Mouse (Mus musculus) gastrocnemius, adult 2 months (tissue): ENCODE measurements around the gene Gm10334. TPM values are rescaled to one million over a fixed set of nuclear protein-coding genes. Genes with fewer than 3 reads are reported as not detected.
"Not testable (repeated sequence)": the region's sequence is repeated elsewhere in the genome, so short reads cannot be mapped to it uniquely, and the experiment has no call there.

ENCODE experiments used
- DNase-seq: peaks from one replicate; pipeline ENCODE4 v3.0.0; 2022
- H3K27ac ChIP-seq: fragments of 200-600 bp; 2 replicates; pipeline ENCODE4 v1.8.1; 2022; ENCODE audit warnings: mild to moderate bottlenecking
- H3K4me3 ChIP-seq: fragments of 200-600 bp; 2 replicates; pipeline ENCODE4 v1.8.1; 2022; ENCODE audit warnings: mild to moderate bottlenecking, moderate library complexity
- intact Hi-C: fragments of 180-260 bp; cut with DNase I; formaldehyde crosslinking; loops from one replicate; pipeline ENCODE4 v1.15.1; 2025
- long read RNA-seq, 2 experiments: library from polyadenylated mRNA; stranded (forward); transcript quantifications; one replicate each; pipeline ENCODE4 v2.0.0; 2021
- total RNA-seq, 2 experiments: library from RNA; stranded (reverse); gene quantifications; 2 replicates each; pipeline ENCODE4 v1.2.3; 2021

Gene Gm10334
- total RNA-seq = not detected
- long read RNA-seq, experiment 1 = 0 reads
- long read RNA-seq, experiment 2 = 0 reads

DNA sequence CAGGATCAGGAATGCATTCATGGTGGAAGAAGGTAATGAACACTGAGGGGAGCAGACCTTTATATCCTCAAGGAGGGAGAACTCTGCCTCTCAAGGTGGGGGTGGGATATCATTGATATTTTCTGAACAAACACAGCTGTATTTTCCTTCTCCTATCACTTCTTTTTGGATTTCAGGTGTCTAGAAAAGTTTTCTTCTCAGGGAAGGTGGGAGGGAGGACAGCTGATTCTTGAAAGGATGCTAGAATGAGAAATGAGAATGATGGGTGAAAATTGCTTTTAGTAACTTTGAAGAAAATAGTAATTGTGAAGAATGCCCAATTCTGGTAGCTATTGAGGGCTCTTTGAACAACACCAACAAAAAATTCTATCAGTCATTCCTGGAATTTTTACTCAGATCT is at the start of gene Gm10334:
Gm10334 (minus strand) TSS at position 101 of the 400 bp plus-strand sequence.
- DNase-seq, intact Hi-C loops, H3K4me3 ChIP-seq, H3K27ac ChIP-seq: not testable (repeated sequence)

DNA sequence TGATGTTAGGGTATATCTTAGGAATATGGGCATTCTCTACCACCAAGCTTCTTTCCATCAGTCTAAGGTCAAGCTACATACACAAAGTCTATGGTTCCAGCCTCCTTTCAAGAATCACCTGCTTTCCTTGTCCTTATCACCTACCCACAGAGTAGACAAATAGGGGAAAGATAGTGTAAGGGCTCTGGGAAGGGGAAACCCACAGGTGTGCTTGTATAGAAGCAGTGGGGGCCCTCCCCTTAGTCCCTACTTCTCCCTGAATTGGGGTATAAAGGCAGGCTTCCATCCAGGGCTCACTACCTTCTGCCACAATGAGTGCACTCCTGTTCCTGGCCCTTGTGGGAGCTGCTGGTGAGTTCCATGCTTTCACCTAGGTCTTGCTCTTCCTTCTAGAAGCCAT is 12.7 kb upstream of the Gm10334 start, which contains the start of gene Prss1:
Prss1 (plus strand) TSS at position 301 of the 400 bp plus-strand sequence.
- H3K27ac ChIP-seq, DNase-seq, H3K4me3 ChIP-seq: not testable (repeated sequence)
- intact Hi-C loops = loop anchor here (5.0 kb wide), 1 partner anchor 66 kb away; the partner anchor contains the start of gene Gm5771

DNA sequence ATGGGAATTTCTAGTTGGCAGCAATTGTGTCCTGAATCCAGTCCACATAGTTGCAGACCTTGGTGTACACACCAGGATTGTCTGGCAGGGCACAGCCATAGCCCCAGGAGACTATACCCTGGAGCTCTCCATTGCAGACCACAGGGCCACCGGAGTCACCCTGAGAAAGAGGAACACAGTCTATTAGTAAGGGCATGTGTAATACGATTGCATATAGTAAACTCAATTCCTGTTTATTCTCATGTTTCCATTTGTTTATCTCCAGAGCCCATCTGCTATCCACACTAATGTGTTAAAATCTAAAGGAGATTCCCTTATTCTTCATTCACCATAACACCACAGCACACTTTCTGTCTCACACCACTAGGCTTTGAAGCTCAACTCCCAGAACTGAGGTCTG is 3.7 kb downstream of the Gm10334 start:
- H3K4me3 ChIP-seq, intact Hi-C loops, H3K27ac ChIP-seq, DNase-seq: not testable (repeated sequence)

Other genes starting within 250 kb of the Gm10334 start
- not detected for gene Try4, start 143.9 kb downstream of the Gm10334 start, total RNA-seq
- gene Try5, start 129.3 kb downstream of the Gm10334 start, total RNA-seq = not detected
- not detected for gene Try10, start 92.0 kb downstream of the Gm10334 start, total RNA-seq
- not detected for gene Prss3, start 68.5 kb downstream of the Gm10334 start, total RNA-seq
- gene Gm5771, start 53.8 kb downstream of the Gm10334 start, total RNA-seq = not detected
- not detected for gene Prss1, start 12.8 kb upstream of the Gm10334 start, total RNA-seq
- gene Prss2, start 75.6 kb upstream of the Gm10334 start, total RNA-seq = not detected
- gene Ephb6, start 159.3 kb upstream of the Gm10334 start, total RNA-seq = under 1 TPM; 0.54 to 0.98 TPM
- not detected for gene Trpv6, start 190.3 kb upstream of the Gm10334 start, total RNA-seq
- gene Trpv5, start 234.6 kb upstream of the Gm10334 start, total RNA-seq = not detected
- not detected for gene Llcfc1, start 238.3 kb upstream of the Gm10334 start, total RNA-seq